Mouse (Mus musculus): ENCODE results near the gene Syt3. TPM values are rescaled to one million over a fixed set of nuclear protein-coding genes. Genes with fewer than 3 reads are reported as not detected.

Syt3 gene
- polyA plus RNA-seq, 1 experiment from 2014 or later, result 37.2 TPM

- no peak for ATAC-seq
- no peak overlapping the region for H3K4me3 ChIP-seq (replicated peaks; ENCODE audit: low read length)
- H3K9ac ChIP-seq (replicated peaks; ENCODE audit: low read depth, low read length), result no peak overlapping the region
- H3K4me1 ChIP-seq (replicated peaks; ENCODE audit: control insufficient read depth, insufficient read depth, low read length), result no peaks in the 10 kb centered on the region
- H3K9me3 ChIP-seq (ENCODE audit: control insufficient read depth, low read length), result no peaks in the 10 kb centered on the region
- 86% methylated on average over 14 of the region's 14 CpGs for WGBS
- H3K4me2 ChIP-seq (ENCODE audit: low read length), result no peak overlapping the region
- no peaks in the 10 kb centered on the region; the same call in 1 of the 2 replicates for H3K36me3 ChIP-seq (ENCODE audit: control insufficient read depth, insufficient read depth)
- no peak overlapping the region for H3K27ac ChIP-seq (ENCODE audit: low read length)
- H3K27me3 ChIP-seq (replicated peaks; ENCODE audit: control insufficient read depth, insufficient read depth, low read length), result no peaks in the 10 kb centered on the region
Observed at GRCm38 (mm10) chr7:44392341-44392740, 8.4 kb downstream of the Syt3 start.

- ATAC-seq, result no peak
- Histone ChIP-seq H3K36me3 (ENCODE audit: control insufficient read depth, insufficient read depth) (no peaks in the 10 kb centered on the region; the same call in 1 of the 2 replicates), H3K4me2 (ENCODE audit: low read length) (no peak overlapping the region), H3K4me1 (replicated peaks; ENCODE audit: control insufficient read depth, insufficient read depth, low read length) (no peaks in the 10 kb centered on the region), H3K4me3 (replicated peaks; ENCODE audit: low read length) (no peak overlapping the region), H3K27me3 (replicated peaks; ENCODE audit: control insufficient read depth, insufficient read depth, low read length) (no peaks in the 10 kb centered on the region), H3K9me3 (ENCODE audit: control insufficient read depth, low read length) (no peaks in the 10 kb centered on the region), H3K9ac (replicated peaks; ENCODE audit: low read depth, low read length) (no peak overlapping the region), H3K27ac (ENCODE audit: low read length) (no peak overlapping the region)
- 94% methylated on average over 17 of the region's 17 CpGs for WGBS
Observed at GRCm38 (mm10) chr7:44393284-44393683, 9.4 kb downstream of the Syt3 start.

GRCm38 (mm10) chr7:44398570-44398969, 14.7 kb downstream of the Syt3 start:
- 7% methylated on average over 3 of the region's 3 CpGs for WGBS
- no peak overlapping the region for H3K27ac ChIP-seq (ENCODE audit: low read length)
- ATAC-seq, result peak; percentile 62
- no peaks in the 10 kb centered on the region for H3K4me1 ChIP-seq (replicated peaks; ENCODE audit: control insufficient read depth, insufficient read depth, low read length)
- no peaks in the 10 kb centered on the region; the same call in 1 of the 2 replicates for H3K36me3 ChIP-seq (ENCODE audit: control insufficient read depth, insufficient read depth)
- H3K4me2 ChIP-seq (ENCODE audit: low read length), result no peak overlapping the region
- no peak overlapping the region for H3K9ac ChIP-seq (replicated peaks; ENCODE audit: low read depth, low read length)
- no peaks in the 10 kb centered on the region for H3K27me3 ChIP-seq (replicated peaks; ENCODE audit: control insufficient read depth, insufficient read depth, low read length)
- H3K4me3 ChIP-seq (replicated peaks; ENCODE audit: low read length), result no peak overlapping the region
- H3K9me3 ChIP-seq (ENCODE audit: control insufficient read depth, low read length), result no peaks in the 10 kb centered on the region

GRCm38 (mm10) chr7:44401673-44402072, 17.8 kb downstream of the Syt3 start:
- H3K9ac ChIP-seq (replicated peaks; ENCODE audit: low read depth, low read length), result no peak overlapping the region
- H3K4me1 ChIP-seq (replicated peaks; ENCODE audit: control insufficient read depth, insufficient read depth, low read length), result peaks cover 7% of the 10 kb centered on the region
- no peak overlapping the region for H3K4me3 ChIP-seq (replicated peaks; ENCODE audit: low read length)
- H3K4me2 ChIP-seq (ENCODE audit: low read length), result no peak overlapping the region
- no peak for ATAC-seq
- 92% methylated on average over 6 of the region's 6 CpGs for WGBS
- H3K27me3 ChIP-seq (replicated peaks; ENCODE audit: control insufficient read depth, insufficient read depth, low read length), result no peaks in the 10 kb centered on the region
- H3K36me3 ChIP-seq (ENCODE audit: control insufficient read depth, insufficient read depth), result no peaks in the 10 kb centered on the region
- no peak overlapping the region for H3K27ac ChIP-seq (ENCODE audit: low read length)
- H3K9me3 ChIP-seq (ENCODE audit: control insufficient read depth, low read length), result no peaks in the 10 kb centered on the region

GRCm38 (mm10) chr7:44405346-44406014, 21.6 kb downstream of the Syt3 start:
- peak overlapping the region; percentile 55 for H3K9ac ChIP-seq (replicated peaks; ENCODE audit: low read depth, low read length)
- peak overlapping the region; percentile 49 for H3K4me3 ChIP-seq (replicated peaks; ENCODE audit: low read length)
- peak overlapping the region; percentile 78 for H3K4me2 ChIP-seq (ENCODE audit: low read length)
- peak; percentile 96 for ATAC-seq
- peaks cover 7% of the 10 kb centered on the region for H3K4me1 ChIP-seq (replicated peaks; ENCODE audit: control insufficient read depth, insufficient read depth, low read length)
- H3K27me3 ChIP-seq (replicated peaks; ENCODE audit: control insufficient read depth, insufficient read depth, low read length), result no peaks in the 10 kb centered on the region
- H3K27ac ChIP-seq (ENCODE audit: low read length), result peak overlapping the region; percentile 85
- no peaks in the 10 kb centered on the region for H3K36me3 ChIP-seq (ENCODE audit: control insufficient read depth, insufficient read depth)
- H3K9me3 ChIP-seq (ENCODE audit: control insufficient read depth, low read length), result no peaks in the 10 kb centered on the region
- 2% methylated on average over 27 of the region's 27 CpGs for WGBS

GRCm38 (mm10) chr7:44406015-44406355, 22.1 kb downstream of the Syt3 start:
- Histone ChIP-seq H3K4me2 (ENCODE audit: low read length) (peak overlapping the region; percentile 18; the same call in 1 of the 2 replicates), H3K9ac (replicated peaks; ENCODE audit: low read depth, low read length) (no peak overlapping the region), H3K27me3 (replicated peaks; ENCODE audit: control insufficient read depth, insufficient read depth, low read length) (no peaks in the 10 kb centered on the region), H3K4me1 (replicated peaks; ENCODE audit: control insufficient read depth, insufficient read depth, low read length) (peaks cover 7% of the 10 kb centered on the region), H3K27ac (ENCODE audit: low read length) (no peak overlapping the region), H3K9me3 (ENCODE audit: control insufficient read depth, low read length) (no peaks in the 10 kb centered on the region), H3K4me3 (replicated peaks; ENCODE audit: low read length) (no peak overlapping the region), H3K36me3 (ENCODE audit: control insufficient read depth, insufficient read depth) (no peaks in the 10 kb centered on the region)
- 0% methylated on average over 5 of the region's 5 CpGs for WGBS
- no peak for ATAC-seq

GRCm38 (mm10) chr7:44411144-44411543, 27.2 kb downstream of the Syt3 start:
- Histone ChIP-seq H3K9ac (replicated peaks; ENCODE audit: low read depth, low read length) (no peak overlapping the region), H3K27me3 (replicated peaks; ENCODE audit: control insufficient read depth, insufficient read depth, low read length) (no peaks in the 10 kb centered on the region), H3K4me2 (ENCODE audit: low read length) (no peak overlapping the region), H3K9me3 (ENCODE audit: control insufficient read depth, low read length) (no peaks in the 10 kb centered on the region), H3K36me3 (ENCODE audit: control insufficient read depth, insufficient read depth) (no peaks in the 10 kb centered on the region), H3K4me3 (replicated peaks; ENCODE audit: low read length) (no peak overlapping the region), H3K4me1 (replicated peaks; ENCODE audit: control insufficient read depth, insufficient read depth, low read length) (peaks cover 1% of the 10 kb centered on the region), H3K27ac (ENCODE audit: low read length) (no peak overlapping the region)
- no peak for ATAC-seq
- WGBS, result 87% methylated on average over 4 of the region's 4 CpGs

- no peaks in the 10 kb centered on the region for H3K27me3 ChIP-seq (replicated peaks; ENCODE audit: control insufficient read depth, insufficient read depth, low read length)
- H3K9me3 ChIP-seq (ENCODE audit: control insufficient read depth, low read length), result no peaks in the 10 kb centered on the region
- no peaks in the 10 kb centered on the region for H3K36me3 ChIP-seq (ENCODE audit: control insufficient read depth, insufficient read depth)
- H3K4me2 ChIP-seq (ENCODE audit: low read length), result no peak overlapping the region
- WGBS, result 88% methylated on average over 6 of the region's 6 CpGs
- H3K4me1 ChIP-seq (replicated peaks; ENCODE audit: control insufficient read depth, insufficient read depth, low read length), result no peaks in the 10 kb centered on the region
- H3K27ac ChIP-seq (ENCODE audit: low read length), result no peak overlapping the region
- ATAC-seq, result no peak
- no peak overlapping the region for H3K9ac ChIP-seq (replicated peaks; ENCODE audit: low read depth, low read length)
- H3K4me3 ChIP-seq (replicated peaks; ENCODE audit: low read length), result no peak overlapping the region
Observed at GRCm38 (mm10) chr7:44413307-44413706, 29.4 kb downstream of the Syt3 start.

- H3K4me1 ChIP-seq (replicated peaks; ENCODE audit: control insufficient read depth, insufficient read depth, low read length), result peaks cover 44% of the 10 kb centered on the region
- peak overlapping the region; percentile 85 for H3K4me3 ChIP-seq (replicated peaks; ENCODE audit: low read length)
- peak overlapping the region; percentile 52; the same call in 1 of the 2 replicates for H3K9ac ChIP-seq (replicated peaks; ENCODE audit: low read depth, low read length)
- no peaks in the 10 kb centered on the region for H3K36me3 ChIP-seq (ENCODE audit: control insufficient read depth, insufficient read depth)
- peak overlapping the region; percentile 89 for H3K27ac ChIP-seq (ENCODE audit: low read length)
- ATAC-seq, result no peak; the same call in none of the 2 replicates
- H3K27me3 ChIP-seq (replicated peaks; ENCODE audit: control insufficient read depth, insufficient read depth, low read length), result no peaks in the 10 kb centered on the region
- H3K4me2 ChIP-seq (ENCODE audit: low read length), result peak overlapping the region; percentile 61
- WGBS, result 11% methylated on average over 8 of the region's 8 CpGs
- H3K9me3 ChIP-seq (ENCODE audit: control insufficient read depth, low read length), result no peaks in the 10 kb centered on the region
Observed at GRCm38 (mm10) chr7:44427666-44428065, 43.8 kb downstream of the Syt3 start.
